Mouse (Mus musculus) C2C12 (cell line): ENCODE data around the gene Rpl18a. TPM values are rescaled to one million over a fixed set of nuclear protein-coding genes. Genes with fewer than 3 reads are reported as not detected.

Experiments used
- H3K27me3 ChIP-seq: one replicate; pipeline ENCODE4 v1.6.1; 2011; ENCODE audit not compliant: control insufficient read depth, insufficient read depth, insufficient read length
- H3K36me3 ChIP-seq: one replicate; pipeline ENCODE4 v1.6.1; 2011; ENCODE audit not compliant: control insufficient read depth, insufficient read depth
- H3K4me3 ChIP-seq: one replicate; pipeline ENCODE4 v1.5.1; 2011; ENCODE audit warnings: mild to moderate bottlenecking, control low read depth; ENCODE audit not compliant: poor library complexity, insufficient read depth, severe bottlenecking
- H3K79me2 ChIP-seq: one replicate; pipeline ENCODE4 v1.6.1; 2011; ENCODE audit not compliant: control insufficient read depth, insufficient read depth
- H3K79me3 ChIP-seq: one replicate; pipeline ENCODE4 v1.6.1; 2011; ENCODE audit warnings: low read depth, control low read depth
- H3ac ChIP-seq: one replicate; pipeline ENCODE3; 2011; ENCODE audit warnings: low read depth; ENCODE audit not compliant: control insufficient read depth, insufficient read length
- CEBPB ChIP-seq: IDR thresholded peaks from one replicate; pipeline ENCODE4 v1.6.1; 2011; ENCODE audit warnings: low read depth, mild to moderate bottlenecking, control low read depth, moderate library complexity
- CTCF ChIP-seq: IDR thresholded peaks from one replicate; pipeline ENCODE4 v1.5.1; 2011; ENCODE audit not compliant: control insufficient read depth, insufficient read depth, insufficient read length
- FOSL1 ChIP-seq: IDR thresholded peaks from one replicate; pipeline ENCODE4 v1.8.0; 2011; ENCODE audit warnings: mild to moderate bottlenecking, low read length; ENCODE audit not compliant: poor library complexity, insufficient read depth, severe bottlenecking
- MAX ChIP-seq: IDR thresholded peaks from one replicate; pipeline ENCODE4 v1.6.1; 2011; ENCODE audit warnings: mild to moderate bottlenecking, control low read depth
- MYOD1 ChIP-seq: IDR thresholded peaks from one replicate; pipeline ENCODE4 v1.6.1; 2011; ENCODE audit warnings: low read depth; ENCODE audit not compliant: control insufficient read depth, insufficient read length
- MYOG ChIP-seq: IDR thresholded peaks from one replicate; pipeline ENCODE4 v1.6.1; 2011; ENCODE audit not compliant: control insufficient read depth, insufficient read length; ENCODE audit errors: extremely low read depth
- USF1 ChIP-seq: IDR thresholded peaks from one replicate; pipeline ENCODE4 v1.6.1; 2011; ENCODE audit warnings: low read depth, mild to moderate bottlenecking, control low read depth, moderate library complexity
- polyA plus RNA-seq: library from polyadenylated mRNA; unstranded; fragments of >200 nt; fragmentation: generic; extraction: Trizol; gene quantifications from one replicate; pipeline ENCODE4 v1.2.1, GENCODE M21; 2012; ENCODE audit warnings: missing spikeins

Gene Rpl18a
- polyA plus RNA-seq, 1 experiment: 4,918 TPM

DNA sequence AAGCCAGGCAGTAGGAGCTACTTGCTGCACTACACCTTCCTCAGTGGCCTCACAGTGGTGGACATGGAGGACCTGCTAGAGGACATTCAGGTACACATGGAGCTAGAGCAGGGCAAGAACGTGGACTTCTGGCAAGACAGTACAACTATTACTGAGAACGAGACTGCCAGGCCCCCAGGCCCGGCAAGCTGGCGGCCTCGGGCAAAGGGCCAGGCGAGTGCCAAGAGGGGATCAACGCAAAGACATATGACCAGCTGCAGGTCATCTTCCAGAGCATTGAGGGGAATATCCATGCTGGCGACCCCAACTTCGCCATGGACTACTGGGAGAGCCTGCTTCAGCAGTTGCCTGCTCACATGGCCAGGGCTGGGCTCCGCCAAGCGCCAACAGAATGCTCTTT, 34.5 kb upstream of the Rpl18a start:
- H3K79me2 ChIP-seq: no peaks in the 10 kb centered on the region

DNA sequence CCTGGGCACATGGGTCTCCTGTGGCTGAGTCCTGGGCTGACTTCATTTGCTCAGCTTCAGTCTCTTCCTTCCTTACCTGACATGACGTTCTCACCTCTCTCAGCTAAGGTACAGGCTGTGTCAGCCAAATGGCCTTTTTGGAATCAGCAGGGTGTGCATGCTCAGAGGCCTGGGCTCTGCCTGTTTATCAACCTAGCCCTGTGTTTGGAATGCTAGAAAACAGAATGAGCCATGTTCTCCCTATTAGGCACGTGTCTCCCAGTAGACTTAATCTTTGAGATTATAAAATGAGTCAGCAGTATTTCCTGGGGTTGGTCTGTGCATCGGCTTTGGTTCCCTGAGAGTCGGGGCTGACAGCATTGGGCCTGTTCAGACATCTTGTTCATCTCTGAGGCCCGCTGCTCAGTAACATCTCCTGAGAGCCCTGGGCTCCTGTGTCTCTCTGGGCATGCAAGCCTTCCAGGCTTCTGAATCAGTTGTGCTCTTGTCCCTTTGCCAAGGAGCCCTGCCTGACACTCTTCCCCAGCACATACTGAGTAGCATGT, 31.6 kb upstream of the Rpl18a start:
- no peak overlapping the region for H3K4me3 ChIP-seq
- no peaks in the 10 kb centered on the region for H3K79me2 ChIP-seq
- no peak for TF ChIP-seq MAX
- TF ChIP-seq MYOD1: no peak
- TF ChIP-seq USF1: no peak
- no peak for TF ChIP-seq CTCF
- TF ChIP-seq MYOG: no peak
- H3K27me3 ChIP-seq: no peaks in the 10 kb centered on the region
- no peaks in the 10 kb centered on the region for H3K36me3 ChIP-seq
- H3ac ChIP-seq: no peak overlapping the region
- no peaks in the 10 kb centered on the region for H3K79me3 ChIP-seq

More for the DNA sequence above, 34.5 kb upstream of the Rpl18a start:
- H3K79me3 ChIP-seq: no peaks in the 10 kb centered on the region
- no peaks in the 10 kb centered on the region for H3K36me3 ChIP-seq
- no peak for TF ChIP-seq MAX
- TF ChIP-seq USF1: no peak
- no peak for TF ChIP-seq CTCF
- TF ChIP-seq MYOD1: no peak
- no peak for TF ChIP-seq MYOG
- no peak for TF ChIP-seq CEBPB
- TF ChIP-seq FOSL1: no peak
- no peak overlapping the region for H3ac ChIP-seq
- H3K27me3 ChIP-seq: peaks cover 25% of the 10 kb centered on the region
- H3K4me3 ChIP-seq: no peak overlapping the region

- H3K79me3 ChIP-seq: no peaks in the 10 kb centered on the region
- H3K36me3 ChIP-seq: no peaks in the 10 kb centered on the region
- H3K79me2 ChIP-seq: no peaks in the 10 kb centered on the region
- H3K4me3 ChIP-seq: no peak overlapping the region
- no peak for TF ChIP-seq MYOG
- TF ChIP-seq USF1: no peak
- no peak for TF ChIP-seq MAX
- TF ChIP-seq CTCF: no peak
- TF ChIP-seq MYOD1: peak; percentile 53
- no peak for TF ChIP-seq CEBPB
- TF ChIP-seq FOSL1: no peak
- no peak overlapping the region for H3ac ChIP-seq
- H3K27me3 ChIP-seq: no peaks in the 10 kb centered on the region
Measured at GRCm38 (mm10) chr8:70928096-70928495, 30.9 kb upstream of the Rpl18a start.

- Histone ChIP-seq H3K79me3 (no peaks in the 10 kb centered on the region), H3ac (no peak overlapping the region), H3K79me2 (no peaks in the 10 kb centered on the region), H3K27me3 (no peaks in the 10 kb centered on the region), H3K36me3 (no peaks in the 10 kb centered on the region), H3K4me3 (no peak overlapping the region)
- TF ChIP-seq CTCF (no peak), MYOD1 (no peak), MAX (no peak), CEBPB (no peak), FOSL1 (no peak), MYOG (no peak), USF1 (no peak)
Measured at GRCm38 (mm10) chr8:70926396-70926795, 29.2 kb upstream of the Rpl18a start.

- no peak for TF ChIP-seq USF1
- no peak for TF ChIP-seq CEBPB
- TF ChIP-seq CTCF: no peak
- no peak for TF ChIP-seq MYOG
- TF ChIP-seq MAX: no peak
- no peak for TF ChIP-seq FOSL1
- no peak for TF ChIP-seq MYOD1
- Histone ChIP-seq H3K79me2 (no peaks in the 10 kb centered on the region), H3K79me3 (no peaks in the 10 kb centered on the region), H3K27me3 (no peaks in the 10 kb centered on the region), H3ac (no peak overlapping the region), H3K36me3 (no peaks in the 10 kb centered on the region), H3K4me3 (no peak overlapping the region)
Measured at GRCm38 (mm10) chr8:70925754-70926153, 28.5 kb upstream of the Rpl18a start.

GRCm38 (mm10) chr8:70924151-70924550, 26.9 kb upstream of the Rpl18a start:
- TF ChIP-seq FOSL1 (no peak), MAX (no peak), USF1 (no peak), MYOG (no peak), CTCF (no peak), MYOD1 (no peak), CEBPB (no peak)
- Histone ChIP-seq H3K27me3 (no peaks in the 10 kb centered on the region), H3K36me3 (no peaks in the 10 kb centered on the region), H3ac (no peak overlapping the region), H3K79me3 (no peaks in the 10 kb centered on the region), H3K4me3 (no peak overlapping the region), H3K79me2 (no peaks in the 10 kb centered on the region)
